Mouse (Mus musculus) bone marrow, adult 2 months (tissue): ENCODE data around the gene Ecm2.

Source experiments
- CTCF ChIP-seq: fragments of 200-500 bp; IDR thresholded peaks from 2 replicates; pipeline ENCODE4 v1.5.1; 2011; ENCODE audit warnings: low read length, control low read depth; ENCODE audit not compliant: control insufficient read depth, insufficient read depth
- POLR2A ChIP-seq: fragments of 200-500 bp; IDR thresholded peaks from 2 replicates; pipeline ENCODE4 v1.6.1; 2011; ENCODE audit warnings: low read depth, mild to moderate bottlenecking, control low read depth, low read length, borderline replicate concordance; ENCODE audit not compliant: control insufficient read depth

DNA sequence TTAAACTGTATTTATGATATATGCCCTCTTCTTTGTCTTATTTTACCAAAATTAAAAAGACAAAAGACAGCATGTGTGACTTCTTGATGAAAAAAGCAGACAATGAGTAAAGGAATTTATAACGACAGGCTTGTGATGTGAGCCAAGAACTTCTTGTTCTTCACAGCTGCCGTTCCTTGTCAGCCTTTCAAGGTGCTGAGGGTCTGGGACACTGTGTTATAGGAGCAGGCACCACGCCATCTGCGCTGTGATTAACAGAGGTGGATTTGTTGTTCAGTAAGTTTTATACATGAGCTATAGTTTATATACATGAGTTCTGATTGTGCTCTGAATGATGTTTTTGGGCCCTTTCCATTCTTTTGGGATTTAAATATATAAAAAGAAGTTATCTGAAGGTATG, 25.2 kb upstream of the Ecm2 start:
- no peak for TF ChIP-seq CTCF
- TF ChIP-seq POLR2A: no peak
